Mouse (Mus musculus): Measurements from ENCODE around the gene Evx2. TPM values are rescaled to one million over a fixed set of nuclear protein-coding genes. Genes with fewer than 3 reads are reported as not detected.

Gene Evx2
- polyA plus RNA-seq, 1 experiment from 2014 or later = 0.69 TPM

DNA sequence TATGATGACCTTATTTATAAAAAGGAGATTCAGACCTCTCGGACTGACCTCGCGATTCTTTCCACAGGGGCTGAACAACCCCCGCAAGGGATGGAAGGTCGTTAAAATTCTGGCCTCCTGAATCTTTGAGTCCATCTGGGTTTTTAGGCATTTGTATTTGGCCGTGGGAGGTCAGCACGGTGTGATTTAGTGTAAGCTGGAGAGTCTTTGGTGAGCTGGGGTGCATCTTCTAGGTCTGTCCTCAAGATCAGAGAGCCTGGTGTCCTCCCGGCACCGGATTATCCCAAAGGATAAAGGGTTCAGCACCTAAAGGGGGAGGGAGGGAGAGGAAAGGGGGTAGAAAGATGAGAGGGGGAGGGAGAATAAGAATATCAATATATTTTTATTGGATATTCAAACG, 44.0 kb upstream of the Evx2 start:
- Histone ChIP-seq H3K4me3 (ENCODE audit: low read depth, low read length) (peak overlapping the region; percentile 83), H3K9ac (ENCODE audit: low read length) (peak overlapping the region; percentile 99), H3K9me3 (ENCODE audit: control insufficient read depth, low read length) (no peaks in the 10 kb centered on the region), H3K4me2 (ENCODE audit: low read depth) (peak overlapping the region; percentile 85), H3K27me3 (ENCODE audit: control insufficient read depth, insufficient read depth, low read length) (peaks cover 43% of the 10 kb centered on the region), H3K4me1 (ENCODE audit: control insufficient read depth, insufficient read depth, low read length) (peaks cover 9% of the 10 kb centered on the region), H3K27ac (ENCODE audit: low read depth, low read length) (peak overlapping the region; percentile 100), H3K36me3 (ENCODE audit: control insufficient read depth, insufficient read depth, low read length) (no peaks in the 10 kb centered on the region)
- 6% methylated on average over 10 of the region's 10 CpGs for WGBS
- ATAC-seq (ENCODE audit: insufficient read depth, low FRiP score, low TSS enrichment) (no peak), DNase-seq (ENCODE audit: low spot score) (peak; percentile 32)

DNA sequence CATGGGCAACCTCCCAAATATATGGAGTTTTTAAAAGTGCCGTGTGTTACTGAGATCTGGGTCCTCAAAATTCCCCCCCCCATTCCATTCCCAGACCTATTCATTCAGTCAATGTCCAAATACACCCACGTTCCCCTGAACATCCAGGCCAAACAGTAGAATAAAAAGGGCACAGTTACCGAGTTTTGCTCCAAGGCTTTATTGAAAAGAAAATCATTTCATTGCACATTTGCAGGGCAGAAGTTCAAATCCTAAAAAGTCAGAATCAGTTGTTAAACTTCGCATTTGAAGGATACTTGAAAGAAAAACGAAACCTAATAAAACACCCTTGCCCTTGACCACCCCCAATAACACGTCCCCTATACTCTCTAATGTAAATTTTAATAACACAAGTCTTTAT, 43.5 kb upstream of the Evx2 start:
- WGBS = 17% methylated on average over 6 of the region's 6 CpGs
- Histone ChIP-seq H3K4me2 (ENCODE audit: low read depth) (peak overlapping the region; percentile 85), H3K27ac (ENCODE audit: low read depth, low read length) (no peak overlapping the region), H3K9ac (ENCODE audit: low read length) (no peak overlapping the region; the same call in 1 of the 2 replicates), H3K36me3 (ENCODE audit: control insufficient read depth, insufficient read depth, low read length) (no peaks in the 10 kb centered on the region), H3K9me3 (ENCODE audit: control insufficient read depth, low read length) (no peaks in the 10 kb centered on the region), H3K4me1 (ENCODE audit: control insufficient read depth, insufficient read depth, low read length) (peaks cover 7% of the 10 kb centered on the region; the same call in 1 of the 2 replicates), H3K27me3 (ENCODE audit: control insufficient read depth, insufficient read depth, low read length) (peaks cover 46% of the 10 kb centered on the region), H3K4me3 (ENCODE audit: low read depth, low read length) (no peak overlapping the region)
- DNase-seq (ENCODE audit: low spot score) (no peak), ATAC-seq (ENCODE audit: insufficient read depth, low FRiP score, low TSS enrichment) (no peak)

GRCm38 (mm10) chr2:74701949-74702819, 42.8 kb upstream of the Evx2 start:
- no peak for ATAC-seq (ENCODE audit: insufficient read depth, low FRiP score, low TSS enrichment)
- peak; percentile 86 for DNase-seq (ENCODE audit: low spot score)
- H3K9me3 ChIP-seq (ENCODE audit: control insufficient read depth, low read length) = no peaks in the 10 kb centered on the region
- peaks cover 52% of the 10 kb centered on the region for H3K27me3 ChIP-seq (ENCODE audit: control insufficient read depth, insufficient read depth, low read length)
- 11% methylated on average over 17 of the region's 17 CpGs for WGBS
- H3K9ac ChIP-seq (ENCODE audit: low read length) = no peak overlapping the region
- H3K4me3 ChIP-seq (ENCODE audit: low read depth, low read length) = no peak overlapping the region
- no peaks in the 10 kb centered on the region for H3K36me3 ChIP-seq (ENCODE audit: control insufficient read depth, insufficient read depth, low read length)
- peaks cover 7% of the 10 kb centered on the region; the same call in 1 of the 2 replicates for H3K4me1 ChIP-seq (ENCODE audit: control insufficient read depth, insufficient read depth, low read length)
- H3K4me2 ChIP-seq (ENCODE audit: low read depth) = peak overlapping the region; percentile 85
- no peak overlapping the region for H3K27ac ChIP-seq (ENCODE audit: low read depth, low read length)

GRCm38 (mm10) chr2:74700546-74701112, 41.3 kb upstream of the Evx2 start:
- H3K4me2 ChIP-seq (ENCODE audit: low read depth) = peak overlapping the region; percentile 76
- 2% methylated on average over 22 of the region's 22 CpGs for WGBS
- peak overlapping the region; percentile 63 for H3K4me3 ChIP-seq (ENCODE audit: low read depth, low read length)
- peak overlapping the region; percentile 74 for H3K27ac ChIP-seq (ENCODE audit: low read depth, low read length)
- H3K36me3 ChIP-seq (ENCODE audit: control insufficient read depth, insufficient read depth, low read length) = no peaks in the 10 kb centered on the region
- peaks cover 9% of the 10 kb centered on the region; the same call in 1 of the 2 replicates for H3K4me1 ChIP-seq (ENCODE audit: control insufficient read depth, insufficient read depth, low read length)
- ATAC-seq (ENCODE audit: insufficient read depth, low FRiP score, low TSS enrichment) (no peak), DNase-seq (ENCODE audit: low spot score) (peak; percentile 18)
- H3K9me3 ChIP-seq (ENCODE audit: control insufficient read depth, low read length) = no peaks in the 10 kb centered on the region
- peak overlapping the region; percentile 89 for H3K9ac ChIP-seq (ENCODE audit: low read length)
- peaks cover 63% of the 10 kb centered on the region for H3K27me3 ChIP-seq (ENCODE audit: control insufficient read depth, insufficient read depth, low read length)

- H3K9ac ChIP-seq (ENCODE audit: low read length) = peak overlapping the region; percentile 89
- no peaks in the 10 kb centered on the region for H3K36me3 ChIP-seq (ENCODE audit: control insufficient read depth, insufficient read depth, low read length)
- 3% methylated on average over 23 of the region's 23 CpGs for WGBS
- peak overlapping the region; percentile 63 for H3K4me3 ChIP-seq (ENCODE audit: low read depth, low read length)
- ATAC-seq (ENCODE audit: insufficient read depth, low FRiP score, low TSS enrichment) (no peak), DNase-seq (ENCODE audit: low spot score) (peak; percentile 46)
- H3K4me2 ChIP-seq (ENCODE audit: low read depth) = peak overlapping the region; percentile 76
- H3K27ac ChIP-seq (ENCODE audit: low read depth, low read length) = peak overlapping the region; percentile 74
- H3K27me3 ChIP-seq (ENCODE audit: control insufficient read depth, insufficient read depth, low read length) = peaks cover 70% of the 10 kb centered on the region
- H3K9me3 ChIP-seq (ENCODE audit: control insufficient read depth, low read length) = no peaks in the 10 kb centered on the region
- peaks cover 9% of the 10 kb centered on the region; the same call in 1 of the 2 replicates for H3K4me1 ChIP-seq (ENCODE audit: control insufficient read depth, insufficient read depth, low read length)
Measured at GRCm38 (mm10) chr2:74699664-74700545, 40.5 kb upstream of the Evx2 start.

- Histone ChIP-seq H3K27ac (ENCODE audit: low read depth, low read length) (peak overlapping the region; percentile 74), H3K9me3 (ENCODE audit: control insufficient read depth, low read length) (no peaks in the 10 kb centered on the region), H3K36me3 (ENCODE audit: control insufficient read depth, insufficient read depth, low read length) (no peaks in the 10 kb centered on the region), H3K9ac (ENCODE audit: low read length) (peak overlapping the region; percentile 89), H3K4me1 (ENCODE audit: control insufficient read depth, insufficient read depth, low read length) (peaks cover 8% of the 10 kb centered on the region; the same call in 1 of the 2 replicates), H3K4me2 (ENCODE audit: low read depth) (peak overlapping the region; percentile 76), H3K27me3 (ENCODE audit: control insufficient read depth, insufficient read depth, low read length) (peaks cover 71% of the 10 kb centered on the region), H3K4me3 (ENCODE audit: low read depth, low read length) (peak overlapping the region; percentile 63)
- ATAC-seq (ENCODE audit: insufficient read depth, low FRiP score, low TSS enrichment) = no peak
- under 1% methylated on average over 17 of the region's 17 CpGs for WGBS
- peak; percentile 49 for DNase-seq (ENCODE audit: low spot score)
Measured at GRCm38 (mm10) chr2:74699053-74699430, 39.7 kb upstream of the Evx2 start.

- H3K27ac ChIP-seq (ENCODE audit: low read depth, low read length) = peak overlapping the region; percentile 83
- DNase-seq (ENCODE audit: low spot score) = peak; percentile 59
- H3K9ac ChIP-seq (ENCODE audit: low read length) = peak overlapping the region; percentile 89
Measured at GRCm38 (mm10) chr2:74698201-74699052, 39.1 kb upstream of the Evx2 start.

More at GRCm38 (mm10) chr2:74698201-74699052, 39.1 kb upstream of the Evx2 start:
- H3K4me1 ChIP-seq (ENCODE audit: control insufficient read depth, insufficient read depth, low read length) = peaks cover 5% of the 10 kb centered on the region; the same call in 1 of the 2 replicates
- under 1% methylated on average over 66 of the region's 86 CpGs for WGBS
- ATAC-seq (ENCODE audit: insufficient read depth, low FRiP score, low TSS enrichment) = 0 out of 2 replicates have a peak, but pooled peaks have one; percentile 14
- no peaks in the 10 kb centered on the region for H3K9me3 ChIP-seq (ENCODE audit: control insufficient read depth, low read length)
- H3K36me3 ChIP-seq (ENCODE audit: control insufficient read depth, insufficient read depth, low read length) = no peaks in the 10 kb centered on the region
- peak overlapping the region; percentile 63 for H3K4me3 ChIP-seq (ENCODE audit: low read depth, low read length)
- peak overlapping the region; percentile 76 for H3K4me2 ChIP-seq (ENCODE audit: low read depth)
- peaks cover 73% of the 10 kb centered on the region for H3K27me3 ChIP-seq (ENCODE audit: control insufficient read depth, insufficient read depth, low read length)
